Mouse (Mus musculus) CH12.LX (cell line): ENCODE measurements at regions not wholly inside any gene's neighbourhood (a gene's known extent, or its start where the extent isn't known, plus 50 kb on each side); places are given as distances from the start of the nearest gene placed in this dataset.

Source experiments
- CHD2 ChIP-seq: IDR thresholded peaks from 2 replicates; pipeline ENCODE4 v1.6.1; 2011; ENCODE audit warnings: low read length, improper control_type of control experiment
- ETS1 ChIP-seq: conservative IDR thresholded peaks from 2 replicates; pipeline ENCODE4 v1.6.1; 2012; ENCODE audit warnings: low read depth, mild to moderate bottlenecking, inconsistent platforms, low read length, improper control_type of control experiment, moderate library complexity
- MAFK ChIP-seq: IDR thresholded peaks from 2 replicates; pipeline ENCODE4 v1.6.1; 2011; ENCODE audit warnings: low read length, improper control_type of control experiment; ENCODE audit not compliant: insufficient replicate concordance
- POLR2A ChIP-seq: IDR thresholded peaks from 2 replicates; pipeline ENCODE4 v1.6.1; 2011; ENCODE audit warnings: low read depth, mild to moderate bottlenecking, improper control_type of control experiment, low read length
- USF1 ChIP-seq: IDR thresholded peaks from 2 replicates; pipeline ENCODE4 v1.6.1; 2014; ENCODE audit warnings: low read depth, mild to moderate bottlenecking, inconsistent platforms, low read length, improper control_type of control experiment
- ZNF384 ChIP-seq: IDR thresholded peaks from 2 replicates; pipeline ENCODE4 v1.6.1; 2012; ENCODE audit warnings: low read depth, low read length, improper control_type of control experiment, inconsistent platforms

DNA sequence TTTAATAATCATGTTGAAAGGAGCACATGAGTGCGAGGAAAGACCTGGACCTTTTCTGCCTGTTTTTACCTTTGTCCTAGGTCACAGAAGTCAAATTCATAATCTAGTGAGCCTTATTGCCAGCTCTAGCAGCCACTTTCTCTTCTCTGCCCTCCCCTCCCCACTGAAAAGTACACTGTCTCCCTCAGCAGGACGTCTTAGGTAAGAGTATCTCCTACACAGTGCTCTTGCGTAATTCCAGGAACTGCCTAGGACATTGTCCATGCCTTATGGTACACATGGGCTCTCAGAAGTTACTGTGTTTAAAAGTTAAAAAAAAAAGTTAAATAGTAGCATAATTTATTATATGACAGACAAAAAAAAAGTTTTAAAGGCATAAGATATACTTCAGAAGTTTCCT is 100.7 kb upstream of the Irak1bp1 start:
- TF ChIP-seq ETS1 (no peak), POLR2A (no peak), MAFK (no peak), ZNF384 (no peak), USF1 (no peak), CHD2 (no peak)
